Mouse (Mus musculus): ENCODE results near the gene Ppox. TPM values are rescaled to one million over a fixed set of nuclear protein-coding genes. Genes with fewer than 3 reads are reported as not detected.

The Ppox gene
- polyA plus RNA-seq, 1 experiment from 2014 or later, result 50.6 TPM

DNA sequence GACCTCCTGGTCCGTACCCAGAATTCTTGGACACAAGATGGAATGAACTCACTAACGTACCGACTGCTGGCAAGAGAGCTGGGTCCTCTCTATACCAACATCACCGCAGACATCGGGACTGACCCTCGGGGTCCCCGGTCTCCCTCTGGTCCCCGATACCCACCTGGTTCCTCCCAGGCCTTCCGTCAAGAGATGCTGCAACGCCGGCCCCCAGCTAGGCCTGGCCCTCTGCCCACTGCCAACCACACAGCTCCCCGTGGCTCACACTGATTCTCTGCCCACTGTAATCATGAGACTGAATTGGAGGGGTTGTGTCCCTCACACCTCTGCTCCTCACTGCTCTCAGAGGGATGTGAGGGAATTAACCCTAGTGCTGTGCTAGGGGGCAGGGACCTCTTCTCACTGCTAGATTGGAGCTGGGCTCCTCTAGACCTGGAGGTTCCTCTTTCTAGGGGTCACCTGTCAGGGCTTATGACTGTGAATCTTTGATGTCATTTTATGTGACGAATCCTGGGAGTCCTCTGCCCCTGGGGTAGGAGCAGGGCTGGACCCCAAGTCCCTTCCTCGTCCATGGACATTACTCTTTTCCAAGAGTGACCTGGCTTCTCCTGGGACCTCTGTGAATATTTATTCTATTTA is 4.8 kb downstream of the Ppox start:
- Histone ChIP-seq H3K9me3 (no peaks in the 10 kb centered on the region), H3K27ac (no peak overlapping the region), H3K4me3 (no peak overlapping the region), H3K4me1 (peaks cover 22% of the 10 kb centered on the region), H3K27me3 (no peaks in the 10 kb centered on the region), H3K4me2 (no peak overlapping the region), H3K36me3 (peaks cover 62% of the 10 kb centered on the region), H3K9ac (no peak overlapping the region)
- 86% methylated on average over 14 of the region's 14 CpGs for WGBS
- ATAC-seq (ENCODE audit: borderline replicate concordance, extremely low read depth, low FRiP score, low TSS enrichment), result no peak

- no peak overlapping the region for H3K4me3 ChIP-seq
- no peaks in the 10 kb centered on the region for H3K27me3 ChIP-seq
- H3K9ac ChIP-seq, result no peak overlapping the region
- 75% methylated on average over 11 of the region's 11 CpGs for WGBS
- ATAC-seq (ENCODE audit: borderline replicate concordance, extremely low read depth, low FRiP score, low TSS enrichment), result no peak
- peaks cover 62% of the 10 kb centered on the region for H3K36me3 ChIP-seq
- H3K9me3 ChIP-seq, result no peaks in the 10 kb centered on the region
- no peak overlapping the region for H3K27ac ChIP-seq
- H3K4me2 ChIP-seq, result no peak overlapping the region
- peaks cover 24% of the 10 kb centered on the region for H3K4me1 ChIP-seq
These were observed 5.7 kb downstream of the Ppox start for GRCm38 (mm10) chr1:171275144-171275734.

DNA sequence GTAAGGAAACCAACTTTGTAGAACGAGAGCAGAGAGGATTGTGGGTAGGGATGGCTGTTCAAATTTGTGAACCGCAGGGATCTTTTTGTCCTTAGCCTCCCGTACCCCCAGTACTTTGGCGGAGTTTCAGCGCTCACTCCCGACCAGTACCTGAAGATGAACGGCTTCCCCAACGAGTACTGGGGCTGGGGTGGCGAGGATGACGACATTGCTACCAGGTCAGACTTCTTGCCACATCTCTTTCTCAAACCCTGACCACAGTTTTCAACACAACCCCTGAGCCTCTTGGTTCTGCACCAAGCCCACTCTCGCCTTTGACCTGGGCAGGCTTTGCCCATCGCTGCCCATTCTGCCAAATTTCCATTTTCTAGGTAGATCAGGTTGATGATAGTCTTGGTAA is 6.8 kb downstream of the Ppox start:
- H3K4me1 ChIP-seq, result peaks cover 21% of the 10 kb centered on the region
- H3K36me3 ChIP-seq, result peaks cover 62% of the 10 kb centered on the region
- no peak for ATAC-seq (ENCODE audit: borderline replicate concordance, extremely low read depth, low FRiP score, low TSS enrichment)
- H3K4me3 ChIP-seq, result no peak overlapping the region
- H3K4me2 ChIP-seq, result no peak overlapping the region
- H3K27ac ChIP-seq, result no peak overlapping the region
- H3K9me3 ChIP-seq, result no peaks in the 10 kb centered on the region
- no peaks in the 10 kb centered on the region for H3K27me3 ChIP-seq
- H3K9ac ChIP-seq, result no peak overlapping the region
- WGBS, result 87% methylated on average over 12 of the region's 12 CpGs

DNA sequence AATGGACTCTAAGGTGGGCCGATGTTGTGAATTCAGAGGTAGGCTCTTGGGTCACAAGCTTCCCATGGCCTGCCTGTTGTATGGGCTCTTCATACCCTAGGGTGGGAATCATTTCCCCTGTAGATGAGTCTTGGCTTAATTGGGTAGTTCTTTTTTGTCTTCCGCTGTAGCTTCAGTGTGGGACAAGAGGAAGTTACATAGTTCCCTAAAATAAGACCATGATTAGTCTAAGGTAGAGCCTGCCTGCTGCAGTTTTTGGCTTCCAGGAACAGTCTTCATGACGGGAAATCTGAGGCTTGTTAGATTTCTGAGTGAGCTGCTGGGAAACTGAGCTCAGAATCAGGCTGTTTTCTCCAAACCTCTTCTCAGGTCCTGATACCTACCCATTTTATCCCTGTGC is 8.9 kb downstream of the Ppox start:
- peak overlapping the region; percentile 78; the same call in 1 of the 2 replicates for H3K27ac ChIP-seq
- no peak overlapping the region for H3K9ac ChIP-seq
- peaks cover 49% of the 10 kb centered on the region for H3K36me3 ChIP-seq
- no peaks in the 10 kb centered on the region for H3K9me3 ChIP-seq
- ATAC-seq (ENCODE audit: borderline replicate concordance, extremely low read depth, low FRiP score, low TSS enrichment), result no peak
- peak overlapping the region; percentile 77 for H3K4me3 ChIP-seq
- peaks cover 21% of the 10 kb centered on the region for H3K4me1 ChIP-seq
- 78% methylated on average over 3 of the region's 3 CpGs for WGBS
- H3K4me2 ChIP-seq, result peak overlapping the region; percentile 89
- no peaks in the 10 kb centered on the region for H3K27me3 ChIP-seq

- H3K27ac ChIP-seq, result peak overlapping the region; percentile 78
- peak overlapping the region; percentile 77 for H3K4me3 ChIP-seq
- no peak for ATAC-seq (ENCODE audit: borderline replicate concordance, extremely low read depth, low FRiP score, low TSS enrichment)
- no peaks in the 10 kb centered on the region for H3K9me3 ChIP-seq
- 58% methylated on average over 10 of the region's 10 CpGs for WGBS
- H3K36me3 ChIP-seq, result peaks cover 44% of the 10 kb centered on the region
- peaks cover 21% of the 10 kb centered on the region for H3K4me1 ChIP-seq
- no peak overlapping the region for H3K9ac ChIP-seq
- peak overlapping the region; percentile 89 for H3K4me2 ChIP-seq
- H3K27me3 ChIP-seq, result no peaks in the 10 kb centered on the region
These were observed 9.4 kb downstream of the Ppox start for GRCm38 (mm10) chr1:171271622-171272021.

GRCm38 (mm10) chr1:171271196-171271595 is 9.8 kb downstream of the Ppox start:
- peaks cover 40% of the 10 kb centered on the region for H3K36me3 ChIP-seq
- peak overlapping the region; percentile 89 for H3K4me2 ChIP-seq
- peak overlapping the region; percentile 77 for H3K4me3 ChIP-seq
- peaks cover 21% of the 10 kb centered on the region for H3K4me1 ChIP-seq
- H3K9ac ChIP-seq, result peak overlapping the region; percentile 70
- no peak for ATAC-seq (ENCODE audit: borderline replicate concordance, extremely low read depth, low FRiP score, low TSS enrichment)
- peak overlapping the region; percentile 78 for H3K27ac ChIP-seq
- H3K27me3 ChIP-seq, result no peaks in the 10 kb centered on the region
- 26% methylated on average over 9 of the region's 9 CpGs for WGBS
- no peaks in the 10 kb centered on the region for H3K9me3 ChIP-seq

DNA sequence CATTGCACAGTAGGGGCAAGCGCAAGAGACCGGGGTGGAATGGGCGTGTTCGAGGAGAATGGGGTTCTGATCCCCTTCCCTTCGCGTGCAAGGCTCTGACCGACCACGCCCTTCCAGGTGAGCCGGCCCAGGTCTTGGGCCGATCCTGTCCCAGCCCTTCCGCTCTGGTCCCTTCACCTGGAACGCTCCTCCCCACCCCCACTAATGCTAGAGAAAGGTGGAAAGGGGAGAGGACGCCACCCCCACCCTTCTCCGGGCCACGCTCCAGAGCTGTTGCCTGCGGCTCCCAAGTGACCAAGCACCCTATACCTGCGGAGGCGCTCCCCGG is 10.4 kb downstream of the Ppox start:
- Histone ChIP-seq H3K27ac (peak overlapping the region; percentile 78), H3K9ac (peak overlapping the region; percentile 70), H3K9me3 (no peaks in the 10 kb centered on the region), H3K4me1 (peaks cover 21% of the 10 kb centered on the region), H3K27me3 (no peaks in the 10 kb centered on the region), H3K4me3 (peak overlapping the region; percentile 77), H3K4me2 (peak overlapping the region; percentile 89), H3K36me3 (peaks cover 33% of the 10 kb centered on the region)
- peak; percentile 84 for ATAC-seq (ENCODE audit: borderline replicate concordance, extremely low read depth, low FRiP score, low TSS enrichment)
- 1% methylated on average over 19 of the region's 19 CpGs for WGBS

DNA sequence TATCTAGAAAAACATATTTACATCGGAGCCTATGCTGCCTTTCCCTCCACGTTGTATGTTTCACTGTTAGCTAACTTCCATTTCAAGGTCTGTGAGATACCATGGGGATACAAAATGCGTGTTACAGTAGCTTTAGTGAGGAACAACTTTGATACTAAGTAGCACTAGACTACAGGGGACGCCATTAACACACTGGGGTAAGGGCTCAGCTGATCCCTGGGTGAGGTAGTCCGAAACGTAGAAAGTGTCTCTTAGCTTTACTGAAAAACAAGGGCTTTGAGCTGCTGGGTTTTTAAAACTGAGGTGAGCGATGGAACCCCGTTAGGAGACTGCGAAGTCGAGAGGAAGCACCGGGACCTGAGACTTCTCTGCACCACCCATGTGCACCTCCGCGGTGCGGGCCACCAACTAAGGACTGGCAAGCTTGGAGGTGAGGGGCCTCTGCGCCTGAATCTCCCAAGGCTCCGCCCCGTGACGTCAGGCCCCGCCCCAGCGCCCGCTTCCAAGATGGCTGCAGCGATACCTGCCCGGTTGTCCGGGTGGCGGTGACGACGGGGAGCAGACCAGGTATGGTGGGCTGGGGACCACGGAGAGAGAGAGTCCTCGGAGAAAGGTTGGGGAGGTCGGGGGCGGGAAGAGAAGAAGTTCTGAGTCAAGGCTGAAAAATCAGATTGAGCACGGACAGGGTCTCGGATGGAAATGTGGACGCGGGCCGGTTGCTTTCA is 11.0 kb downstream of the Ppox start, which contains the start of gene B4galt3:
TSS of gene B4galt3 (plus strand) at position 481 of the 725 bp plus-strand sequence.
- 3% methylated on average over 36 of the region's 36 CpGs for WGBS
- peak within 1 kb of the TSS; percentile 78 for H3K27ac ChIP-seq
- no peaks in the 10 kb centered on the region for H3K27me3 ChIP-seq
- H3K4me3 ChIP-seq, result peak within 1 kb of the TSS; percentile 77
- ATAC-seq (ENCODE audit: borderline replicate concordance, extremely low read depth, low FRiP score, low TSS enrichment), result peak; percentile 95
- peaks cover 28% of the 10 kb centered on the region for H3K36me3 ChIP-seq
- peak within 1 kb of the TSS; percentile 70 for H3K9ac ChIP-seq
- H3K9me3 ChIP-seq, result no peaks in the 10 kb centered on the region
- peak within 1 kb of the TSS; percentile 89 for H3K4me2 ChIP-seq
- peaks cover 21% of the 10 kb centered on the region for H3K4me1 ChIP-seq

DNA sequence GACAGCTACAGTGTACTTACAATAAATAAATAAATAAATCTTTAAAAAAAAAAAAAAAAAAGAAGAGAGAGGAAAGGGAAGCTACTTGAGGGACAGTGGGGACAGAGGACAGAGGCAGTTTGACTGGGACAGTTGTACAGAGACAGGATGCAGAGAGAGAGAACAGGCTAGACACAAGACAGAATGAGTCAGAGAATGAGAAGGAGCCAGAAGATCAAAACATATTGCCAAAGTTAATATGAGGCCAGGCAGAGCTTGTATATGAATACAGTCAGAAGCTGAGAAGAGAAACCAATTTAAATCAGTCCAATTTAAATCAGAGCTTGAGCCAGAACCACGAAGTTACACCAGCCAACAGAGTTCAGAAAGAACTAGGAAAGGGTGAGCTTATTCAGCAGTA is 12.6 kb downstream of the Ppox start:
- no peak overlapping the region for H3K4me3 ChIP-seq
- H3K4me2 ChIP-seq, result no peak overlapping the region
- no peaks in the 10 kb centered on the region for H3K27me3 ChIP-seq
- H3K27ac ChIP-seq, result no peak overlapping the region
- H3K9me3 ChIP-seq, result no peaks in the 10 kb centered on the region
- WGBS, result 56% methylated on average over 1 of the region's 1 CpGs
- ATAC-seq (ENCODE audit: borderline replicate concordance, extremely low read depth, low FRiP score, low TSS enrichment), result no peak
- peaks cover 14% of the 10 kb centered on the region for H3K36me3 ChIP-seq
- no peak overlapping the region for H3K9ac ChIP-seq
- H3K4me1 ChIP-seq, result peaks cover 30% of the 10 kb centered on the region

DNA sequence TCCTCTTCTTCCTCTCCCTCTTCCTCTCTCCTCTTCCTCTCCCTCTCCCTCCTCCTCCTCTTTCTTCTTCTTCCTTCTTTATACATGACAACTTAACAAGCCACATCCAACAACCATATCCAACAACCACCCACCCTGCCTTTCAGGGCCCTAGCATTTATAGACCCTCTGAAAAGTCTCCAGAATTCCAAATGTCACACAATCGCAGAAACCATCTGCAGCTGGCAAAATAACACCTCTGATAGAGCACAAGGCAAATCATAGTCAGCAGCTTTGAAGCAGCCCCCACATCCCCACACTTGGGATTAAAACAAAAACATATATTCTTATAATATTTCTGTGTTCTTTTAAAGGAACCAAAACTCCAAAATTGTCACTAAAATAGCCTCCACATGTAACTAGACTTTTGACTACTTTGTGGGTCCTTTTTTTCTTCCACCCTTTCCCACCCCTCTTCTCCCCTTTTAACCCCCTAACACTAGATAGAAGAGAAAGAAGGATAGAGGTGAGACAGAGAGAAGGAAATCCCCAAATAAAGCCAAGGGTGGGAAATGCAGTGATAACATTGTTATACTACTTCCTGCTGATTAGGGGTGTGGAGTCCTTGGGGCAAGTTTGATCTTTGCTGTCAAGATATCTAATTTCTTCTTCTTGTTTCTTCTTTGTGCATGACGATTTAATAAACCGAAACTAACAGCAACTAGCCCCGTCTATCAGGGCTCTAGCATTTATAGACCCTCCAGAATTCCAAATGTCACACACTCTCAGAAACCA is 14.8 kb downstream of the Ppox start:
- Histone ChIP-seq H3K9ac (no peak overlapping the region), H3K4me1 (peaks cover 33% of the 10 kb centered on the region), H3K27ac (no peak overlapping the region), H3K4me2 (no peak overlapping the region), H3K9me3 (no peaks in the 10 kb centered on the region), H3K36me3 (no peaks in the 10 kb centered on the region), H3K4me3 (no peak overlapping the region), H3K27me3 (no peaks in the 10 kb centered on the region)
- 55% methylated on average over 4 of the region's 4 CpGs for WGBS
- no peak for ATAC-seq (ENCODE audit: borderline replicate concordance, extremely low read depth, low FRiP score, low TSS enrichment)

DNA sequence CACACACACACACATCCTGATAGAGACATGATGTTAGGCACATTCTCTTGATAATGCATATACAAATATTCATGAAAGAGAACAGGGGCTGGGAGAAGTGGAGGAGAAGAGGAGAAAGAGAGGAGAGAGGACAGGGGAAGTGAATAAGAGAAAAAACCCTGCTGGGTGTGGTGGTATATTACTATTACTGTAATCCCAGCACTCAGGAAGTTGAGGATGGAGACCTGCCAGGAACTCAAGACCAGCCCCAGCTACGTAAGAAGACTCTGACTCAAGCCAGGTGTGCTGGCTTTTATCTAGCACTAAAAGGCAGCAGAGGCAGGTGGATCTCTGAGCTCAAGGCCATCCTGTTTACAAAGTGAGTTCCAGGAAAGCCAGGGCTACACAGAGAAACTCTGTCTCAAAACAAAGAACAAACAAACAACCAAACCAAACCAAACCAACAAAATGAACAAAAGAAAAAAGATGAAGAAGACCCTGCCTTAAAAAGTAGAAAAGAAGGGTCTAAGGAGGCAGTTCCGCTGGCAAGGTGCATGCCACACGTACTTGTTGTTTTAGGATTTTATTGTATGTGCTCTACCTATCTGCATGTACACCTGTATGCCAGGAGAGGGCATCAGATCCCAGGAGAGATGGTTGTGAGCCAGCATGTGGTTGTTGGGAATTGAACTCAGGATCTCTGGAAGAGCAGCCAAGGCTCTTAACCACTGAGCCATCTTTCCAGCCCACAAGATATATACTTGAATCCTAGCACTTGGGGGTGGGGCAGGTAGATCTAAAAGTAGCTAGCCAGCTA is 17.1 kb downstream of the Ppox start:
- peak overlapping the region; percentile 97 for H3K27ac ChIP-seq
- no peaks in the 10 kb centered on the region for H3K27me3 ChIP-seq
- WGBS, result 67% methylated on average over 3 of the region's 3 CpGs
- H3K4me2 ChIP-seq, result no peak overlapping the region
- H3K9ac ChIP-seq, result no peak overlapping the region
- no peaks in the 10 kb centered on the region for H3K36me3 ChIP-seq
- no peak overlapping the region for H3K4me3 ChIP-seq
- no peaks in the 10 kb centered on the region for H3K9me3 ChIP-seq
- no peak for ATAC-seq (ENCODE audit: borderline replicate concordance, extremely low read depth, low FRiP score, low TSS enrichment)
- peaks cover 38% of the 10 kb centered on the region for H3K4me1 ChIP-seq
